Mouse (Mus musculus) c-Kit-negative CD71-positive TER-119-positive erythroid progenitor cells, embryonic 14.5 days (primary cell): Measurements from ENCODE around the gene Col4a6.

Source experiments
- DNase-seq: peaks from one replicate; pipeline ENCODE4 v3.0.0-alpha.2; 2013; ENCODE audit warnings: low read depth, low spot score

Gene Col4a6

GRCm38 (mm10) chrX:141249636-141250035 lies 224.2 kb downstream of the Col4a6 start:
- no peak for DNase-seq

GRCm38 (mm10) chrX:141236564-141237333 lies 237.1 kb downstream of the Col4a6 start:
- DNase-seq: no peak

GRCm38 (mm10) chrX:141228169-141228568 lies 245.7 kb downstream of the Col4a6 start:
- no peak for DNase-seq

- no peak for DNase-seq
These were observed 261.1 kb downstream of the Col4a6 start for GRCm38 (mm10) chrX:141212802-141213201.

- no peak for DNase-seq
These were observed 274.9 kb downstream of the Col4a6 start for GRCm38 (mm10) chrX:141198993-141199392.

- no peak for DNase-seq
These were observed 278.8 kb downstream of the Col4a6 start for GRCm38 (mm10) chrX:141195036-141195435.

- no peak for DNase-seq
These were observed 298.5 kb downstream of the Col4a6 start for GRCm38 (mm10) chrX:141175353-141175752.

GRCm38 (mm10) chrX:141165067-141165466 lies 308.8 kb downstream of the Col4a6 start:
- no peak for DNase-seq

- DNase-seq: no peak
These were observed 313.5 kb downstream of the Col4a6 start for GRCm38 (mm10) chrX:141160371-141160770.

GRCm38 (mm10) chrX:141158160-141158559 lies 315.7 kb downstream of the Col4a6 start:
- DNase-seq: no peak

- DNase-seq: no peak
These were observed 316.2 kb downstream of the Col4a6 start for GRCm38 (mm10) chrX:141157626-141158025.

GRCm38 (mm10) chrX:141156696-141157095 lies 317.2 kb downstream of the Col4a6 start:
- DNase-seq: no peak

GRCm38 (mm10) chrX:141151182-141151581 lies 322.7 kb downstream of the Col4a6 start:
- DNase-seq: no peak

GRCm38 (mm10) chrX:141150290-141150689 lies 323.6 kb downstream of the Col4a6 start:
- no peak for DNase-seq

GRCm38 (mm10) chrX:141149705-141150104 lies 324.2 kb downstream of the Col4a6 start:
- no peak for DNase-seq
